Mouse (Mus musculus) brain, embryonic 14.5 days (tissue): ENCODE measurements around the gene Timd2.

Experiments used
- CTCF ChIP-seq: fragments of 200-500 bp; IDR thresholded peaks from 2 replicates; pipeline ENCODE4 v1.5.1; 2012; ENCODE audit warnings: inconsistent platforms, mild to moderate bottlenecking, moderate library complexity, borderline replicate concordance; ENCODE audit not compliant: insufficient read depth, insufficient read length; ENCODE audit errors: extremely low read depth
- POLR2A ChIP-seq: fragments of 200-500 bp; IDR thresholded peaks from 2 replicates; pipeline ENCODE4 v1.6.1; 2012; ENCODE audit warnings: mild to moderate bottlenecking, inconsistent platforms, borderline replicate concordance; ENCODE audit not compliant: poor library complexity, insufficient read depth, insufficient read length, severe bottlenecking; ENCODE audit errors: extremely low read depth

DNA sequence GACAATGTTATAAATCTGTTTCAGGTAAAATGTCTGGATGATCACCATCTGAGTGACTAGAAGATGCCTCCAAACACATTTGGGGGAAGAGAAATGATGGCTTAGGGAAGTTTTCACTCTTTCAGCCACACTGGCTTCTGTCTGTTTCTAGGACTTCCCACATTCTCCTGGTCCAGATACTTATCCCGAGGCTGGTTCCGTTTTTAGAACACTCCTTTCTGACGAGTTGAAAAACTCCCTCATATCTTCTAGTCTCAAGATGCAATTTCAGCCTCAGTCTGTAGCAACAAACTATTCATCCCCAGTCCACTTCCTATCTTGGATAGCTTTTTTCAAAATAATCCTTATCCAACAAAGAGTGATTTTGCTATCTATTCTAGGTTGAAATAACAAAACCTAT lies 54.4 kb downstream of the Timd2 start:
- TF ChIP-seq POLR2A, result no peak
- no peak for TF ChIP-seq CTCF
